Mouse (Mus musculus): ENCODE data around the gene Ppp1r27. TPM values are rescaled to one million over a fixed set of nuclear protein-coding genes. Genes with fewer than 3 reads are reported as not detected.
A peak's percentile ranks its signal among the peaks of the same experiment; 100 is the strongest.
"Not testable (repeated sequence)": the region's sequence is repeated elsewhere in the genome, so short reads cannot be mapped to it uniquely, and the experiment has no call there.

Ppp1r27 gene
- polyA plus RNA-seq, 1 experiment from 2014 or later = not detected

DNA sequence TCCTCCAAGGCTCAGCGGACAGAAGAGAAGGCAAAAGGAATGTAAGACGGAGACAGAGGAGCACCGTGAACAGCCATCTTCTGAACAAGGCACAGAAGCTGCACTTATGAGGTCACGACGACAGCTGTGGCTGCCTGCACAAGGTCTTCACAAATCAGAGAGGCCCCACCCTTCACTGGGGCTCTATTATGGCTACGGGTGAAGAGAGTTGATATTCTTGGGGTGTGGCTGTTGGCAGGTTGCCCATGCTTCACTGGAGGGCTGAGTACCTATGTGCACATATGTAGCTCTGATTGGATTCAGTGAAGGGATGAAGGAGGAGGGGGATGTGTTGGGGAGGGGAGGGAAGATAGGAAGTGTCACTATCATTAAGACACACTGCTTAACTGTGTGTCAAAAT is 32.4 kb downstream of the Ppp1r27 start:
- Histone ChIP-seq H3K27me3 (ENCODE audit: control insufficient read depth, insufficient read depth, low read length) (no peaks in the 10 kb centered on the region), H3K4me3 (ENCODE audit: low read depth, low read length) (no peak overlapping the region), H3K9ac (ENCODE audit: low read length) (no peak overlapping the region; the same call in 1 of the 2 replicates), H3K9me3 (ENCODE audit: control insufficient read depth, low read length) (no peaks in the 10 kb centered on the region), H3K4me2 (ENCODE audit: low read depth) (no peak overlapping the region), H3K27ac (ENCODE audit: low read depth, low read length) (no peak overlapping the region), H3K36me3 (ENCODE audit: control insufficient read depth, insufficient read depth, low read length) (no peaks in the 10 kb centered on the region), H3K4me1 (ENCODE audit: control insufficient read depth, insufficient read depth, low read length) (peaks cover 3% of the 10 kb centered on the region; the same call in 1 of the 2 replicates)
- 81% methylated on average over 6 of the region's 6 CpGs for WGBS
- DNase-seq (ENCODE audit: low spot score) (no peak), ATAC-seq (ENCODE audit: insufficient read depth, low FRiP score, low TSS enrichment) (no peak)

DNA sequence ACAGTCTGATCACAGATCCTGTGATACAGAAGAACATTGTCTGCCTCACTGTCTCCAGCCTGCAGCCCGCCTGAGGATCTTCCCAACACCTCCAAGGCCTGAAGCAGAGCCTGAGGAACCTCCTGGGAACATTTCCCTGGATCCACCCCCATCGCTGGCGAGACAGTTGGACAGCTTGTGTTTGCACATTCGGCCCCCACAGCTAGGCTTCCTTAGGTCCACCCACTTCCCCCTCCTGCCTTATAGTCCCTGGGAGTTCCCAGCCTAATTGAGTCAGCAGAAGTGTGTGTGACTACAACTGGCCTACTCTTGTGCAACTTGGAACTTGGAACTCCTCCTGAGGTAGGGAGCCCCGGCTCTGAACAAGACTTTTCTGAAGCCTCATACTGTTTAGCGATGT is 32.9 kb downstream of the Ppp1r27 start:
- Histone ChIP-seq H3K27me3 (ENCODE audit: control insufficient read depth, insufficient read depth, low read length) (no peaks in the 10 kb centered on the region), H3K4me3 (ENCODE audit: low read depth, low read length) (no peak overlapping the region), H3K9ac (ENCODE audit: low read length) (no peak overlapping the region; the same call in 1 of the 2 replicates), H3K4me2 (ENCODE audit: low read depth) (no peak overlapping the region), H3K9me3 (ENCODE audit: control insufficient read depth, low read length) (no peaks in the 10 kb centered on the region), H3K4me1 (ENCODE audit: control insufficient read depth, insufficient read depth, low read length) (peaks cover 3% of the 10 kb centered on the region; the same call in 1 of the 2 replicates), H3K27ac (ENCODE audit: low read depth, low read length) (no peak overlapping the region), H3K36me3 (ENCODE audit: control insufficient read depth, insufficient read depth, low read length) (no peaks in the 10 kb centered on the region)
- DNase-seq (ENCODE audit: low spot score) = no peak
- WGBS = 67% methylated on average over 6 of the region's 6 CpGs
- ATAC-seq (ENCODE audit: insufficient read depth, low FRiP score, low TSS enrichment) = no peak

DNA sequence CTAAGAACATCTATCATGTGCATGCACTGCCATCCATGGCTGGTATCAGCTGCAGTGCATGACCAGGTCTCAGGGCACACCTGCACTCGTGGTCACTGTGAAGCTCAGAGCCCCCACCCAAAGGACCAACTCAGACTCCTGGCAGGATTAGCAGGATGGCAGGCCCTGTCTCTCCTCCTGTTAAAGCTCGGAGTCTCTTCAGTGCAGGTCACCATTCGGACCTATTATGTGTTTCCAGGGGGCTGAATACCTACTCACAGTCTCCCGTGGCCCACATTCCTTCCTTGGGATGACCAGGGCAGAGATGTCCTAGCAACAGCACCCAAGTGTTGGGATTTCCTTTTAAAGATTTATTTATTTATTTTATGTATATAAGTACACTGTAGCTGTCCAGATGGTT is 33.8 kb downstream of the Ppp1r27 start:
- peaks cover 3% of the 10 kb centered on the region; the same call in 1 of the 2 replicates for H3K4me1 ChIP-seq (ENCODE audit: control insufficient read depth, insufficient read depth, low read length)
- H3K9me3 ChIP-seq (ENCODE audit: control insufficient read depth, low read length) = no peaks in the 10 kb centered on the region
- ATAC-seq (ENCODE audit: insufficient read depth, low FRiP score, low TSS enrichment) (no peak), DNase-seq (ENCODE audit: low spot score) (no peak)
- no peaks in the 10 kb centered on the region for H3K36me3 ChIP-seq (ENCODE audit: control insufficient read depth, insufficient read depth, low read length)
- no peak overlapping the region for H3K4me3 ChIP-seq (ENCODE audit: low read depth, low read length)
- H3K27ac ChIP-seq (ENCODE audit: low read depth, low read length) = no peak overlapping the region
- H3K4me2 ChIP-seq (ENCODE audit: low read depth) = no peak overlapping the region
- no peak overlapping the region for H3K9ac ChIP-seq (ENCODE audit: low read length)
- 84% methylated on average over 4 of the region's 4 CpGs for WGBS
- no peaks in the 10 kb centered on the region for H3K27me3 ChIP-seq (ENCODE audit: control insufficient read depth, insufficient read depth, low read length)

DNA sequence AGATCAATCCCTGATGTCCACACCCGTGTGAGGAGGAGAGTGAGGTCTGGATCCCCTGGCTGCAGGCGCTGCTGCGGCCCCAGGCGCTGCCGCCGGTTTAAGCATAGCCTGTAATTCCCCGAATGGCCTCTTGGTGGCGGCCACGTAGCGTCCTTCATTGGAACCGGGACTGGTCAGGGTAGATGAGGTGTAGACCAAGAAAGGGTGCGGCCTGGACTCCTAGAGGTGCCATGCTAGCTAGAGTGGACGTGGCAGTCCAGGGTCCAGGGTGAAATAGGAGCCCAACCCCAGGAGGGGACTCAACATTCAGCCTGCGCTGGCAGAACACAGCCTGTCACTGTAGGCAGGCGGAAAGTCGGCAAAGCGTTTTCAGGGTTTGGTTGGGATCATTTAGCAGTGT is 35.3 kb downstream of the Ppp1r27 start:
- ATAC-seq (ENCODE audit: insufficient read depth, low FRiP score, low TSS enrichment) = no peak
- no peak overlapping the region for H3K27ac ChIP-seq (ENCODE audit: low read depth, low read length)
- no peaks in the 10 kb centered on the region for H3K27me3 ChIP-seq (ENCODE audit: control insufficient read depth, insufficient read depth, low read length)
- no peaks in the 10 kb centered on the region for H3K36me3 ChIP-seq (ENCODE audit: control insufficient read depth, insufficient read depth, low read length)
- no peaks in the 10 kb centered on the region for H3K9me3 ChIP-seq (ENCODE audit: control insufficient read depth, low read length)
- H3K9ac ChIP-seq (ENCODE audit: low read length) = no peak overlapping the region
- 17% methylated on average over 17 of the region's 17 CpGs for WGBS
- H3K4me3 ChIP-seq (ENCODE audit: low read depth, low read length) = no peak overlapping the region
- DNase-seq (ENCODE audit: low spot score) = peak; percentile 86
- H3K4me2 ChIP-seq (ENCODE audit: low read depth) = no peak overlapping the region
- H3K4me1 ChIP-seq (ENCODE audit: control insufficient read depth, insufficient read depth, low read length) = peaks cover 5% of the 10 kb centered on the region; the same call in 1 of the 2 replicates

DNA sequence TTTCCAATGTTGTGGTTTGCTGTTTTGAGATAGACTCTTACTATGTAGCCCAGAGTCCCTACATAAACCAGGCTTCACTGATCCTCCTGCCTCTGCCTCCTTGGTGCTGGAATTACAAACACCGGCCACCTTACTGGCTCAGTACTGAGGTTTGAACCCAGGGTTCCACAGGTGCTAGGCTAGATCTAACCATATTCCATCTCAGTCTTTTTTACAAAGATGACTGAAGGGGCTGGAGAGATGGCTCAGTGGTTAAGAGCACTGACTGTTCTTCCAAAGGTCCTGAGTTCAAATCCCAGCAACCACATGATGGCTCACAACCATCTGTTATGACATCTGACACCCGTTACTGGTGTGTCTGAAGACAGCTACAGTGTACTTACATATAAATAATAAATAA is 36.7 kb downstream of the Ppp1r27 start:
- ATAC-seq (ENCODE audit: insufficient read depth, low FRiP score, low TSS enrichment); H3K9ac ChIP-seq (ENCODE audit: low read length); H3K4me2 ChIP-seq (ENCODE audit: low read depth); H3K36me3 ChIP-seq (ENCODE audit: control insufficient read depth, insufficient read depth, low read length); DNase-seq (ENCODE audit: low spot score); H3K4me1 ChIP-seq (ENCODE audit: control insufficient read depth, insufficient read depth, low read length); H3K27me3 ChIP-seq (ENCODE audit: control insufficient read depth, insufficient read depth, low read length); H3K27ac ChIP-seq (ENCODE audit: low read depth, low read length); H3K4me3 ChIP-seq (ENCODE audit: low read depth, low read length); H3K9me3 ChIP-seq (ENCODE audit: control insufficient read depth, low read length): not testable (repeated sequence)
- WGBS = 90% methylated on average over 2 of the region's 2 CpGs

DNA sequence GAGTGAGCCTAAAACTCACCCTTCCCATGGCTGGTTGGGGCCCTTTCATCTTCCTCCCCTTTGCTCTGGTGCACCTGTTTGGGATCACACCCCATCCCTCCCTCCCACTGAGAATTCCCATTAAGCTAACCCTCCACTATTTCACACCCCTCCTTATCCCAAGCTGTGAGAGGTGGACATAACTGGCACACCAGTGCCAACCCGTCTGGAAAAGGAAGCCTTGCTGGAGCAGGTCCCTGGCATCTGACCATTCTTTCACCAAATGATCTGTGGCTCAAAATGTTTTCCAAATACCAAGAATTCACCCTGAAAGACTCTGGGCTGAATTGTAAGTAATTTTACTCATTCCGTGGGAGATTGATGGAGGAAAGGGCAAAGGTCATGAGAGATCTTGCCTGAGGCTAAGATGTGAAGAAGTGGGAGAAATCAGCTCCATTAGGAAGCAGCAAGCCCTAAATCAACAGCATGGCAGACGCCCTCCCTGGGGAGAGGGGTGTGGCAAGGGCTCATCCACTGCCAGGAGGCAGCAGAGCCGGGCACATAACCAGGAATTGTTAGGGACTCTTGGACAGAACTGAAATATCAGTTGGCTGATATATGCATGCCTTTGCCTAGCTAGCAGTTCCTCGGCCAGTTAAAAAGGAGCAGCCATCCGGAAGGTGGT is 38.0 kb downstream of the Ppp1r27 start:
- DNase-seq (ENCODE audit: low spot score) (peak; percentile 38), ATAC-seq (ENCODE audit: insufficient read depth, low FRiP score, low TSS enrichment) (no peak)
- 25% methylated on average over 6 of the region's 6 CpGs for WGBS
- H3K4me3 ChIP-seq (ENCODE audit: low read depth, low read length) = no peak overlapping the region
- H3K27me3 ChIP-seq (ENCODE audit: control insufficient read depth, insufficient read depth, low read length) = no peaks in the 10 kb centered on the region
- no peaks in the 10 kb centered on the region for H3K9me3 ChIP-seq (ENCODE audit: control insufficient read depth, low read length)
- H3K4me1 ChIP-seq (ENCODE audit: control insufficient read depth, insufficient read depth, low read length) = peaks cover 5% of the 10 kb centered on the region; the same call in 1 of the 2 replicates
- H3K4me2 ChIP-seq (ENCODE audit: low read depth) = no peak overlapping the region
- no peak overlapping the region for H3K27ac ChIP-seq (ENCODE audit: low read depth, low read length)
- H3K36me3 ChIP-seq (ENCODE audit: control insufficient read depth, insufficient read depth, low read length) = no peaks in the 10 kb centered on the region
- H3K9ac ChIP-seq (ENCODE audit: low read length) = no peak overlapping the region

DNA sequence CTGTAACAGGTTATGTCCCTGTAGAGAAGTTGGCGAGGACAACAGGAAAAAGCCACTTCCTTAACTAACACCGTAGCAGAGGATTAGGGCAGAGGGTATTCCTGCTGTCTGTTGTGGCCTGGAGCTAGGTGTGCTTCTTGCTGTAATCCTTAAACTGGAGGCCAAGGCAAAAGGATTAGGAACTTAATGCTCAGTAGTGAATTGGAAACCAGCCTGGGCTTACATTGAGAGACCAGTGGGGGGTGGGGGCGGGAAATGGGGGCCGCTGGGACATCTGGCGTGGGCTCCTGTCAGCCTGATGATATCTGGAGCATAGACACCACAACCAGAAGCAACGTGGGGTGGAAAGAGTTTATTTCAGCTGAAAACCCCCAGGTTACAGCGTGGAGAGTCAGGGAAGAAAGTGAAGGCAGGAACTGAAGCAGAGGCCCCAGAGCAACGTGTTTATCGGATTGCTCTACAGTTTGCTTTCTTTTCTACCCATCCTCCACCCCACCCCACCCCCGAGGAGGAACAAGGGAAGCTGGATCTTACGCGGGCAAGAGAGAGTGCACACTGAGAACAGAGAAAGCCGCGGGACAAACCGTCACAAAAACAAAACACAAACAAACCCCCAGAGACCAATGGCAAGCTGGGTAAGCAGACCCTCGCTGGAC is 40.4 kb downstream of the Ppp1r27 start:
- Histone ChIP-seq H3K9ac (ENCODE audit: low read length) (peak overlapping the region; percentile 42; the same call in 1 of the 2 replicates), H3K4me1 (ENCODE audit: control insufficient read depth, insufficient read depth, low read length) (peaks cover 5% of the 10 kb centered on the region; the same call in 1 of the 2 replicates), H3K27me3 (ENCODE audit: control insufficient read depth, insufficient read depth, low read length) (no peaks in the 10 kb centered on the region), H3K9me3 (ENCODE audit: control insufficient read depth, low read length) (no peaks in the 10 kb centered on the region), H3K27ac (ENCODE audit: low read depth, low read length) (no peak overlapping the region), H3K4me2 (ENCODE audit: low read depth) (peak overlapping the region; percentile 19; the same call in 1 of the 2 replicates), H3K4me3 (ENCODE audit: low read depth, low read length) (0 out of 2 replicates have a peak overlapping the region, but pooled peaks have one; percentile 6), H3K36me3 (ENCODE audit: control insufficient read depth, insufficient read depth, low read length) (no peaks in the 10 kb centered on the region)
- DNase-seq (ENCODE audit: low spot score) (peak; percentile 27), ATAC-seq (ENCODE audit: insufficient read depth, low FRiP score, low TSS enrichment) (no peak)
- WGBS = 13% methylated on average over 16 of the region's 16 CpGs

DNA sequence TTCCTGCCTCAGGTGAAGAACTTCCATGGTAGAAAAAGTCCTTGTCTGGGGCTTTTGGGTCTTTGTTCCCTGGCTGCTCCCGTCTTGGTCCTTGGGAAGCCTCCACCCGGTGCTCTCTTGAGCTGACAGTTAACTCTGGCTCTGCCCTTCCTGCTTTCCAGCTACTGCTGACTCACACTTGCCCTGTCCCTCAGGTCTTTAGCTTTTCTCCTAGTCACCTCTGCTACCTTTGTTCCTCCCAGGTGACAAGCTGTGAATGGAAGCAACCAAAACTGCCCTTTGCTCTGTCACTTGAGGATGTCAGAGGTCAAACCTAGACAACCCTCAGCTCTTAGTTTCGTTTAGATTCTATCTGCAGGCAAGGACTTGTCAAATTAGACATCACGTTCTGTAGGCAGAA is 41.0 kb downstream of the Ppp1r27 start:
- 60% methylated on average over 4 of the region's 4 CpGs for WGBS
- H3K36me3 ChIP-seq (ENCODE audit: control insufficient read depth, insufficient read depth, low read length) = no peaks in the 10 kb centered on the region
- no peak overlapping the region for H3K4me2 ChIP-seq (ENCODE audit: low read depth)
- H3K9me3 ChIP-seq (ENCODE audit: control insufficient read depth, low read length) = no peaks in the 10 kb centered on the region
- ATAC-seq (ENCODE audit: insufficient read depth, low FRiP score, low TSS enrichment) (no peak), DNase-seq (ENCODE audit: low spot score) (no peak)
- H3K4me3 ChIP-seq (ENCODE audit: low read depth, low read length) = no peak overlapping the region
- H3K9ac ChIP-seq (ENCODE audit: low read length) = no peak overlapping the region
- H3K4me1 ChIP-seq (ENCODE audit: control insufficient read depth, insufficient read depth, low read length) = peaks cover 5% of the 10 kb centered on the region; the same call in 1 of the 2 replicates
- H3K27ac ChIP-seq (ENCODE audit: low read depth, low read length) = no peak overlapping the region
- no peaks in the 10 kb centered on the region for H3K27me3 ChIP-seq (ENCODE audit: control insufficient read depth, insufficient read depth, low read length)

Measured in neural tube, embryonic 11.5 days (tissue).